Mouse (Mus musculus) hindbrain, embryonic 10.5 days (tissue): ENCODE results near the gene Milr1. TPM values are rescaled to one million over a fixed set of nuclear protein-coding genes. Genes with fewer than 3 reads are reported as not detected.
"Not testable (repeated sequence)": the region's sequence is repeated elsewhere in the genome, so short reads cannot be mapped to it uniquely, and the experiment has no call there.

Experiments used
- DNase-seq: peaks from one replicate; pipeline ENCODE4 v3.0.0-alpha.2; 2017; ENCODE audit warnings: low spot score
- H3K27ac ChIP-seq: fragments of 300-500 bp; sonication (generic); 2 replicates; pipeline ENCODE4 v1.5.1; 2016; ENCODE audit warnings: mild to moderate bottlenecking, moderate library complexity
- H3K27me3 ChIP-seq: fragments of 300-500 bp; sonication (generic); 2 replicates; pipeline ENCODE4 v1.6.1; 2016; ENCODE audit warnings: mild to moderate bottlenecking; ENCODE audit not compliant: poor library complexity, insufficient read depth, severe bottlenecking
- H3K36me3 ChIP-seq: fragments of 300-500 bp; sonication (generic); 2 replicates; pipeline ENCODE4 v1.6.1; 2016; ENCODE audit warnings: mild to moderate bottlenecking, moderate library complexity
- H3K4me1 ChIP-seq: fragments of 300-500 bp; sonication (generic); replicated peaks from 2 replicates; pipeline ENCODE4 v1.6.1; 2016; ENCODE audit warnings: mild to moderate bottlenecking
- H3K4me3 ChIP-seq: fragments of 300-500 bp; sonication (generic); 2 replicates; pipeline ENCODE4 v1.5.1; 2016; ENCODE audit warnings: mild to moderate bottlenecking, moderate library complexity
- H3K9me3 ChIP-seq: fragments of 300-500 bp; sonication (generic); 2 replicates; pipeline ENCODE4 v1.6.1; 2016; ENCODE audit warnings: mild to moderate bottlenecking, moderate library complexity
- WGBS: fragments of 180-500 bp; shearing (Covaris S2); methylation state at CpG from one replicate; pipeline ENCODE4 v1.1.7; 2016; 5-methylcytosine and 5-hydroxymethylcytosine counted together
- polyA plus RNA-seq: library from polyadenylated mRNA; unstranded; fragments of >200 nt; fragmentation: Nextera tagmentation; extraction: Ambion mirVana; gene quantifications from 2 replicates; pipeline ENCODE4 v1.2.1, GENCODE M21; 2016

Milr1 gene
- polyA plus RNA-seq, 1 experiment from 2014 or later, result 1.6 TPM

GRCm38 (mm10) chr11:106720379-106720778, 30.6 kb upstream of the Milr1 start:
- H3K4me3 ChIP-seq, result no peak overlapping the region
- H3K9me3 ChIP-seq, result no peaks in the 10 kb centered on the region
- no peaks in the 10 kb centered on the region for H3K27me3 ChIP-seq
- H3K4me1 ChIP-seq, result peaks cover 11% of the 10 kb centered on the region
- WGBS, result 89% methylated on average over 8 of the region's 8 CpGs
- H3K27ac ChIP-seq, result no peak overlapping the region
- H3K36me3 ChIP-seq, result no peaks in the 10 kb centered on the region
- no peak for DNase-seq

- Histone ChIP-seq H3K4me3 (no peak overlapping the region), H3K27me3 (no peaks in the 10 kb centered on the region), H3K9me3 (no peaks in the 10 kb centered on the region), H3K36me3 (no peaks in the 10 kb centered on the region), H3K4me1 (peaks cover 14% of the 10 kb centered on the region), H3K27ac (0 out of 2 replicates have a peak overlapping the region, but pooled peaks have one; percentile 24)
- WGBS, result 28% methylated on average over 7 of the region's 7 CpGs
- no peak for DNase-seq
Measured at GRCm38 (mm10) chr11:106722831-106723361, 28.1 kb upstream of the Milr1 start.

DNA sequence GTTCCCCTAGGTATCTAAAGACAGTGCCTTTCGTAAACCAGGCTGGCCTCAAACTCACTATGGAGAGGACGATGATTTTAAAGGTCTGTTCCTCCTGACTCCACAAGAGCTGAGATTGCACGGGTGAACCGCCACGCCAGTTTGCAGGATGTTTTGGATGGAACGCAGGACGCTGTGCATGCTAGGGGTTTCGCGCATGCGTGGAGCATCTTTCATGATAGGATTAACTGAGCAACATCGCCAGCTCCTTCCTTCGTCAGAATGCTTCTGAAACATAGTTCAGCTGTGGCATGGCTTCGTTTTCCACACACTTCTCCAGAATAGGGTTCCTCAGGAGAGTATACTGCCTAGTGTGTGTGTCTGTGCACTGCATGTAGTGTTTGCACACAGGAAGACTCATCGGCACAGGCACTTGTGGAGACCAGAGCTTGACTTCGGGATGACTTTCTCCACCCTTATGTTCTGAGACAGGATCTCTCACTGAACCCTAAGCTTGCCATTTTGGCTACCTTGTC, 27.4 kb upstream of the Milr1 start:
- DNase-seq, result no peak
- WGBS, result 80% methylated on average over 15 of the region's 15 CpGs

DNA sequence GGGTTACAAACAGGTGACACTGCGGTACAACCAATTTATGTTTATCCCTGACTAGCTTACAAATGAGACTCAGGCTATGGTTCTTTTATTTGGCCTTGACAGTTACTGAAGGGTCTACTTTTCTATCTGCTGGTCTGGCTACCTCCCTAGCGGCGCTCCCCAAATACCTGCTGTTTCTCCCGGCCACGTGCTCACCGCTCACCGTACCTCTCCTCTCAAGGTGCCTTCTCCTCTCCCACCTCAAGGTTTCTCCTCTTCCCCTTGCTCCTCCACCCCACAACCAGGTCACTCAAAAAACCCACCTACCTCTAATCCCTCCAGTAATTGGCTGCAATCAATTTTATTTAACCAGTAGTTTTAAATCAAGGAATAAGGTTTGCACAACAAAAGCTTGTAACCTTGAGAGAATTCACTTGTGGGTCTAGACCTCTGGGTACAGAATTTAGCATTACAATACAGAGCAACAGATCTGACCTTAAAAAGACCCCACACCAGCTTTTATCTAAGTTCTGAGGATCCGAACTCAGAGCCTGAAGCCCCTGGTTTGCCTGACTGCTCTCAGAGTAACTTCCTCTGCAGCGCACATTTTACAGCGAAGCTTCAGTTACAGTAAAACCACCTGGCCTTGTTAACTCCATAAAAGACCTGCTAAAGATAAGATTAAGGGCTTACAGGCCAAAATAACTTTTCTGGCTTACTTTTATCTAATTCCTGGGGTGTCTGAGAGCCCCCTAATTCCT, 26.7 kb upstream of the Milr1 start:
- no peak overlapping the region for H3K4me3 ChIP-seq
- peaks cover 23% of the 10 kb centered on the region for H3K4me1 ChIP-seq
- no peaks in the 10 kb centered on the region for H3K9me3 ChIP-seq
- 87% methylated on average over 10 of the region's 10 CpGs for WGBS
- H3K27ac ChIP-seq, result no peak overlapping the region
- H3K36me3 ChIP-seq, result no peaks in the 10 kb centered on the region
- no peaks in the 10 kb centered on the region for H3K27me3 ChIP-seq
- DNase-seq, result no peak

More for the DNA sequence above, 27.4 kb upstream of the Milr1 start:
- Histone ChIP-seq H3K9me3 (no peaks in the 10 kb centered on the region), H3K36me3 (no peaks in the 10 kb centered on the region), H3K27ac (no peak overlapping the region), H3K27me3 (no peaks in the 10 kb centered on the region), H3K4me1 (peaks cover 22% of the 10 kb centered on the region), H3K4me3 (no peak overlapping the region)

DNA sequence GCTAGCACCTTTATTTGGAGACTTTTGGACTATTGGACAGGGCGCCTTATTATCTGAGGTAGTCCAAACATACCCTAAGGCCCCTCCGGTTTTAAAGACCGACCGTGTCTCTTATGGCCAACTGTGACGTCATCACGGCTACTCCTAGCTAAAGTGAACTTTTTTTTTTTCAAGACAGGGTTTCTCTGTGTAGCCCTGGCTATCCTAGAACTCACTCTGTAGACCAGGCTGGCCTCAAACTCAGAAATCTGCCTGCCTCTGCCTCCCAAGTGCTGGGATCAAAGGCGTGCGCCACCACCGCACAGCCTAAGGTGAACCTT, 26.1 kb upstream of the Milr1 start:
- not testable (repeated sequence) for H3K9me3 ChIP-seq, H3K27me3 ChIP-seq, DNase-seq, H3K36me3 ChIP-seq, H3K27ac ChIP-seq, H3K4me3 ChIP-seq
- WGBS, result 96% methylated on average over 9 of the region's 9 CpGs
- peaks cover 23% of the 10 kb centered on the region for H3K4me1 ChIP-seq

DNA sequence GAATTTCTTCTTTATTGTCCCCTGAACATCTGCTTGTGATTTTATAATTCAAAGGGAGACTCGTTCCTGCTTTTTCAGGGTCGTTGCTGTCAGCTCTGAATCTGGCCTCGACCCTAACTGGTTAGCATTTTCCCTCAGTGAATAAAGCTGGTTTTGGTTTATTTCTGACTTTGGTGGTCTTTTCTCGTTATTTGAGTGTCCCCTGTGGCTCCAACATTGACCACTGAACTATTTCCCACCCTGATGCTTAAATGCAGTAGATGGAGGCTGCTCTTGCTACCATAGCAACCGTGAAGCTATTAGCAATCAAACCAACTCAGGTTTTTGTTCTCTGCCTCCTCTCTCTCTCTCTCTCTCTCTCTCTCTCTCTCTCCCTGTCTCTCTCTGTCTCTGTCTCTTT, 23.1 kb upstream of the Milr1 start:
- Histone ChIP-seq H3K9me3 (0 out of 2 replicates have a peak, but pooled peaks cover 3% of the 10 kb centered on the region), H3K27me3 (no peaks in the 10 kb centered on the region), H3K36me3 (no peaks in the 10 kb centered on the region), H3K27ac (peak overlapping the region; percentile 40; the same call in 1 of the 2 replicates), H3K4me3 (no peak overlapping the region), H3K4me1 (peaks cover 18% of the 10 kb centered on the region)
- WGBS, result 47% methylated on average over 5 of the region's 5 CpGs
- no peak for DNase-seq

DNA sequence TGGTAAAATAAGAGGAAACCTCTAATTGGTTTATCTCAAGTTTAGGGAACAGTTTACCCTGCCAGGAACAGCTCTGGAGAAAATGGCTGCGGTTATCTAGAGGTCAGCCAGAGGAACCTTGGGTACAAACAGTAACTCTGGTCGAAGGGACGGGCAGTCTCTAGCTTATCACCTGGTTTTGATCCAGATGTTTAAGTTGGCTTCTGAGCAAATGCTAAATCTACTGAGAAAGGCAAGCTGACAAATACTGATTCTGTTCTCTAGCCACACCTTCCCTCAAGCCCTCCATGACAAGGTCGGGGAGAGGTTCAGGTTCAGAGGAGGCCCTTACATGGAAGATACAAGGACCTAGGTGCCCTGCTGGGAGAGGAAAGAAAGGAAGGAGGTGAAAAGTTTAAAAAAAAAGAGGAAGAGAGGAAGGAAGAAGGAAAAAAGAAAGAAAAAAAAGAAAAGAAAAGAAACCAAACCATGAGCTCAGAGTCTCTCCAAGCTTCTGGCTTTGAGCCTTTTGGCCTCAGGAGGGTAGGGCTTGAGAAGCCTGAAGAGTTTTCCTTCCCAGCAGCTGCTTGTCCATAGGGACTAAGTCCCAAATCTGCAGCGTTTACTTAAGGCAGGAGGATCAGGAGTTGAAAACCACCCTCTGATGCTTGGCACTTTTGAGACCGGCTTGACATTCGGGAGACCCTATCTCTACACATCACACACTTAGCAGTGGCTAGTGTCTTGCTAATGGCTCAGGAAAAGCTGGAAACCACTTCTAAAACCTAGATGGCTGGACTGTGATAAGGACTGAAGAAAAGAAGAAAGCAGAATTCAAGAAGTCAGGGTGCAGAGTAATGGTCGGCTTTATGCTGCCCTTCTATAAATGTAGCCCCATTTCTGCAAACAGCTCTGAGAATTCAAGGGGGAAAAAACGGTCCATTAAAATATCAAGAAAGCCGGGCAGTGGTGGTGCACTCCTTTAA, 22.3 kb upstream of the Milr1 start:
- Histone ChIP-seq H3K36me3 (no peaks in the 10 kb centered on the region), H3K4me3 (no peak overlapping the region), H3K27ac (peak overlapping the region; percentile 40; the same call in 1 of the 2 replicates), H3K27me3 (no peaks in the 10 kb centered on the region), H3K4me1 (peaks cover 15% of the 10 kb centered on the region), H3K9me3 (0 out of 2 replicates have a peak, but pooled peaks cover 3% of the 10 kb centered on the region)
- DNase-seq, result no peak
- 85% methylated on average over 10 of the region's 10 CpGs for WGBS

DNA sequence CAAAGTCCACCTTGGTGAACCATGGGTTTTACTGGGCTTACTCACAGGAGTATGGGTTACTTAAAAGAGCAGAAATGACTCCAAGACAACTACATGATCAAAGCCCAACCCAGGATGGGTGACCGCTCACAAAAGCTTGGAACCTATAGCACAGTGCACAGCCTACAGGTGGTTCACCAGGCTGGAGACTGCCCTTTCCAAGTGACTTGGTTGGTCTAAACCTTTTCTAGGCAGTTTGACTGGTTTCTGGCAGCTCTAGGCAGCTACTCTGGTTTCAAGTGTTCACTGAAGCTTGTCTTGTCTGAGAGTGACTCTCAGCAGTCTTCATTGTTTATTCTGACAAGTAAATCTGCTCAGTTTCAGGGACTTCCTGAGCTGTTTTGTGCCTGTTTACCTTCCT, 21.4 kb upstream of the Milr1 start:
- Histone ChIP-seq H3K27me3 (no peaks in the 10 kb centered on the region), H3K27ac (no peak overlapping the region), H3K36me3 (no peaks in the 10 kb centered on the region), H3K4me3 (no peak overlapping the region), H3K4me1 (peaks cover 15% of the 10 kb centered on the region), H3K9me3 (0 out of 2 replicates have a peak, but pooled peaks cover 3% of the 10 kb centered on the region)
- WGBS, result 94% methylated on average over 1 of the region's 1 CpGs
- no peak for DNase-seq

DNA sequence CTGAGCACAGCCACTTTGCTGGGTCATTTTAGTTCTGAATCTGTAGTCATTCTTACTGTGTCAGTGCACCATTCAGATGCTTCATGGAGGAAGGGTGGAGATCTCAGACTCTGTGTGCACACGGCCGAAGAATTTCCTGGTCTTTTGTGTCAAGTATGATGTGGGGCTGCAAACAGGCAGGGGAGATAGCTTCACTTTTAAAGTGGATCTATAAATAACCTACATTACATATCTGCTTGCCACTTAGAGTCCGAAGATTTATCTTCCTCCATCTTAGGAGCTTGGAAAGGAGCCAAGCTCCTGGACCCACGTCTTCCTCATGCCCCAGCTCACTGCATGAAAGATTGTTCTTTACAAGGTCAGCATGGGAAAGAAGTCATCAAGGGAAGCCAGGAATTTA, 20.3 kb upstream of the Milr1 start:
- H3K4me1 ChIP-seq, result peaks cover 15% of the 10 kb centered on the region
- DNase-seq, result no peak
- H3K27ac ChIP-seq, result no peak overlapping the region
- H3K27me3 ChIP-seq, result no peaks in the 10 kb centered on the region
- H3K36me3 ChIP-seq, result no peaks in the 10 kb centered on the region
- 89% methylated on average over 4 of the region's 4 CpGs for WGBS
- H3K4me3 ChIP-seq, result no peak overlapping the region
- H3K9me3 ChIP-seq, result 0 out of 2 replicates have a peak, but pooled peaks cover 3% of the 10 kb centered on the region

DNA sequence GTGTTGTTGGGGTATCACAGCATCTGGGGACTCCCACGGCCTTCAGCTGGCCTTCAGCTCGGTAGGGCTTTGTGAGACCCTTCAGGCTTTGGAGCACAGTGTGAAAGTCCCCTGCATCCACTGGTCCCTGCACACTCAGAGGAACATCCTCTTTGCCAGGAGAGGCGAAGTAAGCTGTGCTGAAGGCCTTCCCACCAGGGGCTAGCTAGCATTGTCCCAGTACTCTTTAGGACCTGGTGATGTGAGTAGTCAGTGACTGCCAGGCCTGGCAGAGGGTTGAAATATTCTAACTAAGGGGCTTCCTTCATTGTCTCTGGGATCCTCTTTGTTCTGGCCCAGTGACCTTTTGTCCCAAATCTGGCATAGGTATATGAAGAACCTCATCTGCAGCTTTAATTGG, 14.4 kb upstream of the Milr1 start:
- 48% methylated on average over 3 of the region's 3 CpGs for WGBS
- H3K27me3 ChIP-seq, result peaks cover 9% of the 10 kb centered on the region
- no peak for DNase-seq

DNA sequence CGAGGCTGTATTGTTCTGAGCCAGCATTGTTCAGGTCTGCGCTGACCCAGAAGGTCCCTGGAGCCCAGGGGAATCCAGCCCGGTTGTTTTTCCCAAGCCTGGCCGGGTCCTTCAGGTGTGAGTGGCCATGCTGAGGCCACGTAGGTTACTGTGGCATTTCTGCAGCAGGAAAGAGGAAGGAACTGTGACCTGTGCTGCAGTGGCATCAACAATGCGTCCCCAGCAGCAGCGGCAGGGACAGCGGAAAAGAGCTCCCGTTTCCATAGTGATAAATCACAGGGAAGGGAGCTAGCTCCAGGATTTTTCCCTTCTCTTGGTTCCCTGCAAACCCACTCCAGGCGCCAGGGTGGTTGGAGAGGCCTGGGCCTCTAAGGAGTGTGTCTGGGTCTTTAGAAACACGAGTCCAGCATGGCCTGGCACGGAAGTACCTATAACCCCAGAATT, 13.8 kb upstream of the Milr1 start:
- DNase-seq, result peak; percentile 34
- 15% methylated on average over 12 of the region's 12 CpGs for WGBS
- peak overlapping the region; percentile 78 for H3K27ac ChIP-seq
- H3K4me3 ChIP-seq, result 0 out of 2 replicates have a peak overlapping the region, but pooled peaks have one; percentile 6
- H3K9me3 ChIP-seq, result no peaks in the 10 kb centered on the region
- H3K27me3 ChIP-seq, result peaks cover 9% of the 10 kb centered on the region
- H3K36me3 ChIP-seq, result no peaks in the 10 kb centered on the region
- H3K4me1 ChIP-seq, result peaks cover 28% of the 10 kb centered on the region

More for the DNA sequence above, 14.4 kb upstream of the Milr1 start:
- Histone ChIP-seq H3K4me3 (no peak overlapping the region), H3K36me3 (no peaks in the 10 kb centered on the region), H3K27ac (peak overlapping the region; percentile 78), H3K4me1 (peaks cover 25% of the 10 kb centered on the region), H3K9me3 (no peaks in the 10 kb centered on the region)

- peaks cover 9% of the 10 kb centered on the region for H3K27me3 ChIP-seq
- peaks cover 28% of the 10 kb centered on the region for H3K4me1 ChIP-seq
- 97% methylated on average over 2 of the region's 2 CpGs for WGBS
- H3K4me3 ChIP-seq, result no peak overlapping the region
- H3K36me3 ChIP-seq, result no peaks in the 10 kb centered on the region
- DNase-seq, result no peak
- no peaks in the 10 kb centered on the region for H3K9me3 ChIP-seq
- H3K27ac ChIP-seq, result no peak overlapping the region
Measured at GRCm38 (mm10) chr11:106739116-106739515, 11.9 kb upstream of the Milr1 start.
